Mouse (Mus musculus) lung, postnatal 0 days (tissue): ENCODE results near the gene Ntan1.

Experiments
- CTCF ChIP-seq: IDR thresholded peaks from 2 replicates; pipeline ENCODE4 v1.5.1; 2016; ENCODE audit warnings: antibody characterized with exemption, mild to moderate bottlenecking
- EP300 ChIP-seq: IDR thresholded peaks from 2 replicates; pipeline ENCODE4 v1.6.1; 2016; ENCODE audit warnings: antibody characterized with exemption, mild to moderate bottlenecking, control low read depth

DNA sequence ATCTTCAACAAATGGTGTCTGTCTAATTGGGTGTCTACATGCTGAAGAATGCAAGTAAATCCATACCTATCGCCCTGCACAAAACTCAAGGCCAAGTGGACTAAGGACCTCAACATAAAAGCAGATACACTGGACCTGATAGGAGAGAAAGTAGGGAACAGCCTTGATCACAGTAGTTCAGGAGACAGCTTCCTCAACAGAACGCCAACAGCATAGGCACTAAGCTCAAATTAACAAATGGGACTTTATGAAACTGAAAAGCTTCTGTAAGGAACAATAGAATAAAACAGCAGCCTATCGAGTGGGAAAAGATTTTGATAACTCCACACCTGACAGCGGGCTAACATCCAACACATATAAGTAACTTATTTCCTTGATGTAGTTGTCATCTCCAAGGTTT, 32.8 kb downstream of the Ntan1 start:
- no peak for TF ChIP-seq CTCF
- TF ChIP-seq EP300, result no peak
